Mouse (Mus musculus): ENCODE results near the gene Tcf7l2.
A peak's percentile ranks its signal among the peaks of the same experiment; 100 is the strongest.

The Tcf7l2 gene

GRCm38 (mm10) chr19:55741439-55741928, at the start of gene Tcf7l2:
Tcf7l2 (plus strand) TSS chr19:55741820.
- peak; percentile 87 for DNase-seq (ENCODE audit: low spot score)

GRCm38 (mm10) chr19:55694651-55695050, 47.0 kb upstream of the Tcf7l2 start:
- DNase-seq (ENCODE audit: low spot score): no peak

GRCm38 (mm10) chr19:55695418-55695817, 46.2 kb upstream of the Tcf7l2 start:
- DNase-seq (ENCODE audit: low spot score): no peak

GRCm38 (mm10) chr19:55698892-55699291, 42.7 kb upstream of the Tcf7l2 start:
- DNase-seq (ENCODE audit: low spot score): no peak

- DNase-seq (ENCODE audit: low spot score): no peak
Observed at GRCm38 (mm10) chr19:55700214-55700568, 41.4 kb upstream of the Tcf7l2 start.

GRCm38 (mm10) chr19:55700569-55701282, 40.9 kb upstream of the Tcf7l2 start:
- no peak for DNase-seq (ENCODE audit: low spot score)

- DNase-seq (ENCODE audit: low spot score): no peak
Observed at GRCm38 (mm10) chr19:55701283-55701633, 40.4 kb upstream of the Tcf7l2 start.

GRCm38 (mm10) chr19:55702081-55702480, 39.5 kb upstream of the Tcf7l2 start:
- DNase-seq (ENCODE audit: low spot score): no peak

GRCm38 (mm10) chr19:55702716-55703115, 38.9 kb upstream of the Tcf7l2 start:
- DNase-seq (ENCODE audit: low spot score): no peak

- no peak for DNase-seq (ENCODE audit: low spot score)
Observed at GRCm38 (mm10) chr19:55704071-55704470, 37.5 kb upstream of the Tcf7l2 start.

- DNase-seq (ENCODE audit: low spot score): no peak
Observed at GRCm38 (mm10) chr19:55706300-55706699, 35.3 kb upstream of the Tcf7l2 start.

- no peak for DNase-seq (ENCODE audit: low spot score)
Observed at GRCm38 (mm10) chr19:55706806-55707205, 34.8 kb upstream of the Tcf7l2 start.

- no peak for DNase-seq (ENCODE audit: low spot score)
Observed at GRCm38 (mm10) chr19:55708031-55708554, 33.5 kb upstream of the Tcf7l2 start.

- no peak for DNase-seq (ENCODE audit: low spot score)
Observed at GRCm38 (mm10) chr19:55710841-55711240, 30.8 kb upstream of the Tcf7l2 start.

- no peak for DNase-seq (ENCODE audit: low spot score)
Observed at GRCm38 (mm10) chr19:55711701-55712100, 29.9 kb upstream of the Tcf7l2 start.

GRCm38 (mm10) chr19:55712678-55713077, 28.9 kb upstream of the Tcf7l2 start:
- no peak for DNase-seq (ENCODE audit: low spot score)

GRCm38 (mm10) chr19:55714015-55714414, 27.6 kb upstream of the Tcf7l2 start:
- no peak for DNase-seq (ENCODE audit: low spot score)

- DNase-seq (ENCODE audit: low spot score): no peak
Observed at GRCm38 (mm10) chr19:55714665-55715064, 27.0 kb upstream of the Tcf7l2 start.

GRCm38 (mm10) chr19:55719083-55719482, 22.5 kb upstream of the Tcf7l2 start:
- no peak for DNase-seq (ENCODE audit: low spot score)

GRCm38 (mm10) chr19:55719524-55720408, 21.9 kb upstream of the Tcf7l2 start:
- DNase-seq (ENCODE audit: low spot score): no peak

- DNase-seq (ENCODE audit: low spot score): no peak
Observed at GRCm38 (mm10) chr19:55720409-55721092, 21.1 kb upstream of the Tcf7l2 start.

- DNase-seq (ENCODE audit: low spot score): no peak
Observed at GRCm38 (mm10) chr19:55722376-55722775, 19.2 kb upstream of the Tcf7l2 start.
